Mouse (Mus musculus): Measurements from ENCODE around the gene Phyh. TPM values are rescaled to one million over a fixed set of nuclear protein-coding genes. Genes with fewer than 3 reads are reported as not detected.
A peak's percentile ranks its signal among the peaks of the same experiment; 100 is the strongest.

The Phyh gene
- polyA plus RNA-seq (2012; rRNA removed) = 87.0 and 115 TPM in 2 replicates

GRCm38 (mm10) chr2:4918860-4919739 is at the start of gene Phyh:
Gene Phyh (plus strand): TSS chr2:4919019.
- 9% methylated on average over 35 of the region's 35 CpGs for WGBS
- peak; percentile 84 for DNase-seq (ENCODE audit: low read depth, low spot score)

GRCm38 (mm10) chr2:4872740-4873139 is 46.1 kb upstream of the Phyh start:
- 65% methylated on average over 9 of the region's 9 CpGs for WGBS
- DNase-seq (ENCODE audit: low read depth, low spot score) = no peak

GRCm38 (mm10) chr2:4873331-4873730 is 45.5 kb upstream of the Phyh start:
- WGBS = 31% methylated on average over 6 of the region's 6 CpGs
- no peak for DNase-seq (ENCODE audit: low read depth, low spot score)

GRCm38 (mm10) chr2:4875090-4875489 is 43.7 kb upstream of the Phyh start:
- WGBS = 17% methylated on average over 1 of the region's 1 CpGs

GRCm38 (mm10) chr2:4876131-4876530 is 42.7 kb upstream of the Phyh start:
- WGBS = 65% methylated on average over 3 of the region's 3 CpGs
- no peak for DNase-seq (ENCODE audit: low read depth, low spot score)

More at GRCm38 (mm10) chr2:4875090-4875489, 43.7 kb upstream of the Phyh start:
- no peak for DNase-seq (ENCODE audit: low read depth, low spot score)

- WGBS = 10% methylated on average over 20 of the region's 20 CpGs
- DNase-seq (ENCODE audit: low read depth, low spot score) = no peak
Measured at GRCm38 (mm10) chr2:4880737-4881349, 38.0 kb upstream of the Phyh start.

- under 1% methylated on average over 106 of the region's 115 CpGs for WGBS
Measured at GRCm38 (mm10) chr2:4881350-4882248, 37.2 kb upstream of the Phyh start, which contains the start of gene Sephs1. Gene Sephs1 (plus strand): TSS chr2:4881564.

GRCm38 (mm10) chr2:4882249-4882791 is 36.5 kb upstream of the Phyh start:
- DNase-seq (ENCODE audit: low read depth, low spot score) = no peak

More at GRCm38 (mm10) chr2:4881350-4882248, 37.2 kb upstream of the Phyh start, which contains the start of gene Sephs1:
- no peak for DNase-seq (ENCODE audit: low read depth, low spot score)

GRCm38 (mm10) chr2:4883009-4883704 is 35.7 kb upstream of the Phyh start:
- no peak for DNase-seq (ENCODE audit: low read depth, low spot score)
- 1% methylated on average over 18 of the region's 18 CpGs for WGBS

More at GRCm38 (mm10) chr2:4882249-4882791, 36.5 kb upstream of the Phyh start:
- WGBS = under 1% methylated on average over 61 of the region's 63 CpGs

- no peak for DNase-seq (ENCODE audit: low read depth, low spot score)
- 67% methylated on average over 6 of the region's 6 CpGs for WGBS
Measured at GRCm38 (mm10) chr2:4886896-4887295, 31.9 kb upstream of the Phyh start.

- DNase-seq (ENCODE audit: low read depth, low spot score) = no peak
- 89% methylated on average over 2 of the region's 2 CpGs for WGBS
Measured at GRCm38 (mm10) chr2:4895598-4895997, 23.2 kb upstream of the Phyh start.

- no peak for DNase-seq (ENCODE audit: low read depth, low spot score)
- WGBS = 96% methylated on average over 4 of the region's 4 CpGs
Measured at GRCm38 (mm10) chr2:4896970-4897369, 21.8 kb upstream of the Phyh start.

- DNase-seq (ENCODE audit: low read depth, low spot score) = no peak
- 80% methylated on average over 6 of the region's 6 CpGs for WGBS
Measured at GRCm38 (mm10) chr2:4900624-4901023, 18.2 kb upstream of the Phyh start.

- DNase-seq (ENCODE audit: low read depth, low spot score) = no peak
- WGBS = 36% methylated on average over 5 of the region's 5 CpGs
Measured at GRCm38 (mm10) chr2:4902346-4902745, 16.5 kb upstream of the Phyh start.

GRCm38 (mm10) chr2:4907120-4907519 is 11.7 kb upstream of the Phyh start:
- no peak for DNase-seq (ENCODE audit: low read depth, low spot score)
- WGBS = 92% methylated on average over 6 of the region's 6 CpGs

- WGBS = 85% methylated on average over 7 of the region's 7 CpGs
- no peak for DNase-seq (ENCODE audit: low read depth, low spot score)
Measured at GRCm38 (mm10) chr2:4907916-4908315, 10.9 kb upstream of the Phyh start.

GRCm38 (mm10) chr2:4908771-4909315 is 10.0 kb upstream of the Phyh start:
- no peak for DNase-seq (ENCODE audit: low read depth, low spot score)
- WGBS = 93% methylated on average over 3 of the region's 3 CpGs

GRCm38 (mm10) chr2:4909909-4910308 is 8.9 kb upstream of the Phyh start:
- no peak for DNase-seq (ENCODE audit: low read depth, low spot score)
- WGBS = 70% methylated on average over 6 of the region's 6 CpGs

- 72% methylated on average over 4 of the region's 4 CpGs for WGBS
- no peak for DNase-seq (ENCODE audit: low read depth, low spot score)
Measured at GRCm38 (mm10) chr2:4910521-4910920, 8.3 kb upstream of the Phyh start.

Measured in large intestine, adult 2 months (tissue).